Mouse (Mus musculus) heart, postnatal 14 days (tissue): ENCODE data around the gene Myrfl. TPM values are rescaled to one million over a fixed set of nuclear protein-coding genes. Genes with fewer than 3 reads are reported as not detected.

ENCODE experiments used
- DNase-seq, 2 experiments: peaks; one replicate each; pipeline ENCODE4 v3.0.0; 2021 to 2022
- intact Hi-C: fragments of 180-260 bp; cut with DNase I; formaldehyde crosslinking; loops from one replicate; pipeline ENCODE4 v1.15.1; 2025
- total RNA-seq, 2 experiments: library from RNA; stranded (reverse); gene quantifications; 2 replicates each; pipeline ENCODE4 v1.2.3; 2021

Gene Myrfl
- total RNA-seq, 2 experiments from 2014 or later: 0.72 to 0.76 TPM

GRCm38 (mm10) chr10:116914586-116914985 is 17.9 kb upstream of the Myrfl start:
- DNase-seq: peak in 1 of 2 experiments; percentile 9
- intact Hi-C loops: no loop called here

GRCm38 (mm10) chr10:116913647-116914273 is 17.0 kb upstream of the Myrfl start:
- no peak for DNase-seq
- intact Hi-C loops: no loop called here

GRCm38 (mm10) chr10:116912850-116913249 is 16.1 kb upstream of the Myrfl start:
- intact Hi-C loops: no loop called here
- no peak for DNase-seq

GRCm38 (mm10) chr10:116908901-116909642 is 12.4 kb upstream of the Myrfl start:
- intact Hi-C loops: no loop called here
- no peak for DNase-seq

- DNase-seq: no peak
- intact Hi-C loops: no loop called here
These were observed 10.1 kb upstream of the Myrfl start for GRCm38 (mm10) chr10:116906794-116907193.

GRCm38 (mm10) chr10:116904503-116904908 is 7.8 kb upstream of the Myrfl start:
- intact Hi-C loops: no loop called here

GRCm38 (mm10) chr10:116895108-116895833 is 1.4 kb downstream of the Myrfl start:
- intact Hi-C loops: no loop called here
- DNase-seq: no peak

More at GRCm38 (mm10) chr10:116904503-116904908, 7.8 kb upstream of the Myrfl start:
- no peak for DNase-seq

- DNase-seq: no peak
- intact Hi-C loops: loop anchor here (5.0 kb wide), 1 partner anchor 562 kb away; no protein-coding TSS in a partner anchor
These were observed 2.2 kb downstream of the Myrfl start for GRCm38 (mm10) chr10:116894540-116894939.

- intact Hi-C loops: loop anchor here (5.0 kb wide), 1 partner anchor 561 kb away; no protein-coding TSS in a partner anchor
- peak in 1 of 2 experiments; percentile 53 for DNase-seq
These were observed 3.0 kb downstream of the Myrfl start for GRCm38 (mm10) chr10:116893753-116894152.

- DNase-seq: no peak
- intact Hi-C loops: loop anchor here (5.0 kb wide), 1 partner anchor 558 kb away; no protein-coding TSS in a partner anchor
These were observed 6.1 kb downstream of the Myrfl start for GRCm38 (mm10) chr10:116890587-116890986.

- no peak for DNase-seq
- intact Hi-C loops: no loop called here
These were observed 12.2 kb downstream of the Myrfl start for GRCm38 (mm10) chr10:116884552-116884951.

- intact Hi-C loops: no loop called here
These were observed 13.2 kb downstream of the Myrfl start for GRCm38 (mm10) chr10:116883531-116883930.

GRCm38 (mm10) chr10:116877436-116877835 is 19.3 kb downstream of the Myrfl start:
- no peak for DNase-seq
- intact Hi-C loops: no loop called here

More at GRCm38 (mm10) chr10:116883531-116883930, 13.2 kb downstream of the Myrfl start:
- DNase-seq: no peak

GRCm38 (mm10) chr10:116874490-116874889 is 22.2 kb downstream of the Myrfl start:
- DNase-seq: no peak
- intact Hi-C loops: no loop called here

GRCm38 (mm10) chr10:116872016-116872410 is 24.7 kb downstream of the Myrfl start:
- DNase-seq: no peak
- intact Hi-C loops: no loop called here

- DNase-seq: no peak
- intact Hi-C loops: no loop called here
These were observed 25.2 kb downstream of the Myrfl start for GRCm38 (mm10) chr10:116871329-116872015.

- DNase-seq: no peak
- intact Hi-C loops: no loop called here
These were observed 25.9 kb downstream of the Myrfl start for GRCm38 (mm10) chr10:116870819-116871218.

GRCm38 (mm10) chr10:116853159-116853845 is 43.4 kb downstream of the Myrfl start:
- DNase-seq: no peak
- intact Hi-C loops: no loop called here

GRCm38 (mm10) chr10:116848749-116849473 is 47.8 kb downstream of the Myrfl start:
- intact Hi-C loops: loop anchor here (2.0 to 10.0 kb wide), 3 partner anchors 317 to 654 kb away; no protein-coding TSS in a partner anchor
- DNase-seq: peak; percentile 87 to 94
